24 mouse cellular contexts compared by ENCODE assay signal in genomic region chr14:48566596-48566995, GRCm38 (mm10).
"Had no signal": no experiment of that assay in that cellular context is flagged by ENCODE, and none has a peak within 500 bp of the region (broad histone marks: within the 10 kb centered on the region; RNA-seq: fewer than 3 reads in every experiment).

No protein-coding gene starts in this region.

- DNase-seq: gastrocnemius, adult 2 months; gastrocnemius, postnatal 10 days; gastrocnemius, postnatal 25 days; heart, adult 2 months; heart, postnatal 10 days; heart, postnatal 4 days; kidney, adult 18-20 months; kidney, postnatal 36 days; liver; liver, embryonic 13.5 days; liver, postnatal 0 days had no signal

- H3K9ac ChIP-seq: hindbrain, embryonic 12.5 days; hindbrain, embryonic 14.5 days; intestine, embryonic 15.5 days; limb, embryonic 12.5 days; liver, embryonic 13.5 days; liver, embryonic 15.5 days; liver, postnatal 0 days had no signal

- H3K27me3 ChIP-seq: hindbrain, embryonic 12.5 days; intestine, embryonic 15.5 days; limb, embryonic 12.5 days; liver, embryonic 15.5 days had no signal

- H3K4me2 ChIP-seq: heart, embryonic 11.5 days; hindbrain, embryonic 12.5 days; hindbrain, embryonic 14.5 days; intestine, embryonic 15.5 days; limb, embryonic 12.5 days; liver, embryonic 11.5 days; liver, embryonic 13.5 days; liver, embryonic 15.5 days had no signal

- H3K9me3 ChIP-seq: hindbrain, embryonic 10.5 days; hindbrain, embryonic 12.5 days; intestine, embryonic 15.5 days; limb, embryonic 10.5 days; limb, embryonic 12.5 days; liver, embryonic 13.5 days; liver, embryonic 15.5 days had no signal

- H3K36me3 ChIP-seq: hindbrain, embryonic 10.5 days; hindbrain, embryonic 12.5 days; intestine, embryonic 15.5 days; limb, embryonic 10.5 days; limb, embryonic 12.5 days; liver, embryonic 13.5 days; liver, embryonic 15.5 days had no signal

- H3K4me1 ChIP-seq: hindbrain, embryonic 10.5 days; intestine, embryonic 15.5 days; limb, embryonic 12.5 days; liver, embryonic 13.5 days; liver, embryonic 15.5 days had no signal

- H3K4me3 ChIP-seq: gastrocnemius, adult 2 months; heart, adult 2 months; hindbrain, embryonic 10.5 days; hindbrain, embryonic 12.5 days; intestine, embryonic 15.5 days; layer of hippocampus, adult 2 months; left cerebral cortex, adult 2 months; limb, embryonic 10.5 days; limb, embryonic 12.5 days; liver, embryonic 13.5 days; liver, embryonic 15.5 days had no signal

- H3K27ac ChIP-seq: gastrocnemius, adult 2 months; heart, adult 2 months; hindbrain, embryonic 10.5 days; hindbrain, embryonic 12.5 days; hindbrain, embryonic 14.5 days; intestine, embryonic 15.5 days; layer of hippocampus, adult 2 months; left cerebral cortex, adult 2 months; limb, embryonic 10.5 days; limb, embryonic 12.5 days; liver, embryonic 13.5 days; liver, embryonic 15.5 days had no signal

- ATAC-seq: inflammation-experienced regulatory T-cells, adult 6 months; intestine, embryonic 15.5 days; intestine, postnatal 0 days; liver, postnatal 0 days had no signal
